In the genomic region with DNA sequence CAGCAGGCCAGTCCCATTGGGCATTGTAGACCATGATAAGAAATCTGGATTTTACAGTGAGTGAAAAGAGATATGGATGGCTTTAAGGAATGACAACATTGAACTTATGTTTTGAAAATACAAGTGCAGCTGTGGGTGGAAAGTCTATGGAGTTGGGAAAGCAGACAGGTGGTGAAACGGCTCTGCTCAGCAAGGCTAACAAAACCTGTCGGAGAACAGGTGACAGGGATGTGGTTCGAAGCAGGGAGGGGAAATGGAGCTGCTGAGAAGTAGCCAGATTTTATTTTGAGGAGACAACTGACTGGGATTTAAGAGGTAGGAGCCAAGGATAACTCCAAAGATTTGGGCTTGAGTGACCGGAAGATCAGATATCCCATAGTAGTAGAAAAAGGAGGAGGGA, we compare ENCODE assay signal across 22 mouse cellular contexts. TPM values are rescaled to one million over a fixed set of nuclear protein-coding genes. Genes with fewer than 3 reads are reported as not detected.
A peak's percentile ranks its signal among the peaks of the same experiment; 100 is the strongest.
DNase-seq lines count a peak whose midpoint lies in the region; TF ChIP-seq lines count a peak whose summit lies in the region.
"Had no signal": no experiment of that assay in that cellular context is flagged by ENCODE, and none has a peak within 500 bp of the region (broad histone marks: within the 10 kb centered on the region; RNA-seq: fewer than 3 reads in every experiment).

No protein-coding gene starts in this region.

- H3K4me3 ChIP-seq in myocyte = no peak overlapping the region

- H3K36me3 ChIP-seq in myocyte (ENCODE audit: control insufficient read depth, insufficient read depth) = no peaks in the 10 kb centered on the region

- no peaks in the 10 kb centered on the region for H3K27me3 ChIP-seq in myocyte (ENCODE audit: control insufficient read depth, insufficient read depth, insufficient read length)
- H3K27me3 ChIP-seq: Patski had no signal

- no peak for TF ChIP-seq POLR2A in myocyte (IDR thresholded peaks at IDR 0.05; ENCODE audit: insufficient read length, low read depth)

- H3K79me2 ChIP-seq in myocyte (ENCODE audit: control insufficient read depth, insufficient read depth) = peaks cover 8% of the 10 kb centered on the region

- DNase-seq in brain, adult 2 months (ENCODE audit: low read depth, low spot score) = peak; percentile 44
- DNase-seq in gonadal fat pad, adult 2 months (ENCODE audit: low read depth) = peak; percentile 37
- no peak for DNase-seq in spleen, adult 12 weeks (ENCODE audit: low spot score)
- DNase-seq in frontal cortex, postnatal 14 days (ENCODE audit: low spot score in 2 of 2) = no peak
- DNase-seq in B cell, adult 2 months = no peak
- DNase-seq: adrenal gland, adult 2 months; adrenal gland, adult 8-10 months; adrenal gland, postnatal 10 days; adrenal gland, postnatal 14 days; adrenal gland, postnatal 25 days; adrenal gland, postnatal 36 days; cerebellum, adult 11 months; cerebellum, adult 11-12 months; cerebellum, adult 18-20 months; cerebellum, adult 2 months; cerebellum, adult 8-10 months had no signal

- H3K4me2 ChIP-seq in myocyte (ENCODE audit: low read depth) = no peak overlapping the region

- H3ac ChIP-seq in myocyte (ENCODE audit: control insufficient read depth, insufficient read length) = no peak overlapping the region

TF ChIP-seq in myocyte, 11 proteins besides CTCF, POLR2A, EP300 and RAD21:
- TF ChIP-seq TCF3 (IDR thresholded peaks at IDR 0.05; ENCODE audit: insufficient read length, low read depth) (no peak), REST (IDR thresholded peaks at IDR 0.05; ENCODE audit: insufficient read depth, insufficient read length) (no peak), MAX (IDR thresholded peaks at IDR 0.05; ENCODE audit: low read depth) (no peak), CEBPB (IDR thresholded peaks at IDR 0.05; ENCODE audit: insufficient read depth, poor library complexity, severe bottlenecking) (no peak), SRF (IDR thresholded peaks at IDR 0.05; ENCODE audit: control insufficient read depth, insufficient read length, low read depth) (no peak), TCF12 (IDR thresholded peaks at IDR 0.05; ENCODE audit: insufficient read depth, poor library complexity, severe bottlenecking) (peak; percentile 44), MYOG (IDR thresholded peaks at IDR 0.05; ENCODE audit: control insufficient read depth in 1 of 3, insufficient read depth in 1 of 3, insufficient read length in 2 of 3, low read depth in 2 of 3) (peak in 1 of 3 experiments; percentile 62), USF1 (IDR thresholded peaks at IDR 0.05; ENCODE audit: low read depth) (no peak), POLR2AphosphoS2 (IDR thresholded peaks at IDR 0.05; ENCODE audit: insufficient read length, low read depth) (peak; percentile 5), MYOD1 (IDR thresholded peaks at IDR 0.05; ENCODE audit: control insufficient read depth in 1 of 3, insufficient read length in 2 of 3, low read depth in 2 of 3) (peak in 2 of 3 experiments; percentile 38 to 77)

RNA-seq across cellular contexts. Expression of a gene that starts 2.8 kb away (rescaled TPM):
- polyA plus RNA-seq in gonadal fat pad, adult 2 months (2012; rRNA removed) = 111 and 164 TPM in 2 replicates
- 166 TPM for polyA plus RNA-seq in myocyte (2012; fragmentation: generic; extraction: Trizol)

RNA-seq across cellular contexts. Expression of a gene that starts 20.4 kb away (rescaled TPM):
- 1.2 TPM in 1 of 2 replicates, not detected in the other for polyA plus RNA-seq in gonadal fat pad, adult 2 months (2012; rRNA removed)
- polyA plus RNA-seq in myocyte (2012; fragmentation: generic; extraction: Trizol) = not detected
- polyA plus RNA-seq: activated CD4-positive, CD25-positive, alpha-beta regulatory T cell, adult 4 months; adrenal gland, adult 2 months; brain, embryonic 14.5 days; CD4-positive, CD25-positive, alpha-beta regulatory T cell, adult 4 months had no signal

RNA-seq across cellular contexts. Expression of a gene that starts 20.5 kb away (rescaled TPM):
- 6.6 and 7.9 TPM in 2 replicates for polyA plus RNA-seq in gonadal fat pad, adult 2 months (2012; rRNA removed)
- 11.5 TPM for polyA plus RNA-seq in myocyte (2012; fragmentation: generic; extraction: Trizol)
- polyA plus RNA-seq: G1E had no signal

RNA-seq across cellular contexts. Expression of a gene that starts 33.1 kb away (rescaled TPM):
- polyA plus RNA-seq in gonadal fat pad, adult 2 months (2012; rRNA removed) = 27.3 and 31.9 TPM in 2 replicates
- polyA plus RNA-seq in myocyte (2012; fragmentation: generic; extraction: Trizol) = 16.7 TPM

RNA-seq across cellular contexts. Expression of a gene that starts 34.4 kb away (rescaled TPM):
- polyA plus RNA-seq in gonadal fat pad, adult 2 months (2012; rRNA removed) = 87.3 and 91.4 TPM in 2 replicates
- 0.17 TPM for polyA plus RNA-seq in myocyte (2012; fragmentation: generic; extraction: Trizol)

Comparison
In these comparisons a context has a peak if more than half of its experiments do, and no peak if none do; other contexts are left out.
1. DNase-seq: peak in brain, adult 2 months (single experiment) and gonadal fat pad, adult 2 months (single experiment); none in spleen, adult 12 weeks (single experiment), frontal cortex, postnatal 14 days (0 of 2) and B cell, adult 2 months (0 of 2).